Mouse (Mus musculus) heart, postnatal 4 days (tissue): ENCODE results near the gene Ubald1. TPM values are rescaled to one million over a fixed set of nuclear protein-coding genes. Genes with fewer than 3 reads are reported as not detected.

Experiments used
- DNase-seq: peaks from one replicate; pipeline ENCODE4 v3.0.0; 2021
- total RNA-seq, 2 experiments: library from RNA; stranded (reverse); gene quantifications; 2 replicates each; pipeline ENCODE4 v1.2.3; 2021

Ubald1 gene
- total RNA-seq, 2 experiments from 2014 or later: 22.6 to 24.8 TPM

- no peak for DNase-seq
Observed at GRCm38 (mm10) chr16:4898881-4899280, 18.8 kb upstream of the Ubald1 start.

GRCm38 (mm10) chr16:4897146-4897730 lies 17.1 kb upstream of the Ubald1 start:
- no peak for DNase-seq

- peak; percentile 31 for DNase-seq
Observed at GRCm38 (mm10) chr16:4896249-4897027, 16.3 kb upstream of the Ubald1 start.

- DNase-seq: no peak
Observed at GRCm38 (mm10) chr16:4894201-4894908, 14.2 kb upstream of the Ubald1 start.

GRCm38 (mm10) chr16:4892171-4892570 lies 12.1 kb upstream of the Ubald1 start:
- DNase-seq: no peak

GRCm38 (mm10) chr16:4890201-4890709 lies 10.1 kb upstream of the Ubald1 start:
- DNase-seq: no peak

GRCm38 (mm10) chr16:4886690-4887020 lies 6.5 kb upstream of the Ubald1 start:
- no peak for DNase-seq

- DNase-seq: peak; percentile 90
Observed at GRCm38 (mm10) chr16:4885760-4886689, 5.9 kb upstream of the Ubald1 start, which contains the start of gene Mgrn1. Gene Mgrn1, plus strand, starts transcription at chr16:4886249.

GRCm38 (mm10) chr16:4884930-4885329 lies 4.8 kb upstream of the Ubald1 start:
- no peak for DNase-seq

GRCm38 (mm10) chr16:4881400-4882351 lies 1.6 kb upstream of the Ubald1 start:
- no peak for DNase-seq

GRCm38 (mm10) chr16:4879708-4880124 lies 399 bp downstream of the Ubald1 start:
- DNase-seq: peak; percentile 92

GRCm38 (mm10) chr16:4879101-4879707 lies 911 bp downstream of the Ubald1 start:
- no peak for DNase-seq

GRCm38 (mm10) chr16:4878192-4878885 lies 1.8 kb downstream of the Ubald1 start:
- DNase-seq: peak; percentile 31

- DNase-seq: no peak
Observed at GRCm38 (mm10) chr16:4877701-4878100, 2.4 kb downstream of the Ubald1 start.

GRCm38 (mm10) chr16:4877195-4877594 lies 2.9 kb downstream of the Ubald1 start:
- DNase-seq: no peak

- peak; percentile 79 for DNase-seq
Observed at GRCm38 (mm10) chr16:4876033-4876680, 4.0 kb downstream of the Ubald1 start.

GRCm38 (mm10) chr16:4875198-4876032 lies 4.7 kb downstream of the Ubald1 start:
- peak; percentile 25 for DNase-seq

- DNase-seq: no peak
Observed at GRCm38 (mm10) chr16:4871926-4872325, 8.2 kb downstream of the Ubald1 start.
